Mouse (Mus musculus) kidney, adult 2 months (tissue): ENCODE measurements around the gene Pfkm.

Source experiments
- CTCF ChIP-seq: fragments of 200-500 bp; conservative IDR thresholded peaks from 2 replicates; pipeline ENCODE4 v1.5.1; 2011; ENCODE audit warnings: low read depth, mild to moderate bottlenecking, control low read depth, low read length, moderate library complexity, mixed read lengths; ENCODE audit not compliant: insufficient read depth, insufficient read length
- POLR2A ChIP-seq: fragments of 200-500 bp; IDR thresholded peaks from one replicate; pipeline ENCODE4 v1.6.1; 2011; ENCODE audit warnings: low read depth, low read length, control low read depth

DNA sequence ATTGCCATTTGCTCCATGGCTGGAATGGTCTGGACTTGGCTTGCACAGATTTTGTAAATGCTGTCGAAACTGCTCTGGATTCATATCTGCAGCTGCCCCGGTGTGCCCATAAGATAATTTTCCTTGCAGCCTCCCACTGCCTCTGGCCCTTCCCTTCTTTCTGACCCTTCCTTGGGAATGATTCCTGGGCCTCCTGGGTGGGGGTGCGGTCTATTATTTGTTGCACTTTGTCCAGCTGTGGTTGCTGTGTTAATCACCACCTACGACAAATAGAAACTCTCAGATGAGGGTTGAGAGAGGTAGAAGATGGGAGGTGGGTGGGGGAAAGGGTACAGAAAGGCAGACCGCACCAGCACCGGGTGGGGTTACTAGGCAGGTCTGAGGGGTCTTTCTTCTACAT lies 14.8 kb downstream of the Pfkm start:
- no peak for TF ChIP-seq POLR2A
- TF ChIP-seq CTCF = no peak
